Mouse (Mus musculus) adrenal gland, adult (tissue): Measurements from ENCODE around the gene Thsd7a.

Experiments used
- DNase-seq, 2 experiments: peaks; one replicate each; pipeline ENCODE4 v3.0.0; 2022 to 2023; ENCODE audit warnings: low spot score in 1 of 2; ENCODE audit not compliant: inconsistent age in 2 of 2

The Thsd7a gene

DNA sequence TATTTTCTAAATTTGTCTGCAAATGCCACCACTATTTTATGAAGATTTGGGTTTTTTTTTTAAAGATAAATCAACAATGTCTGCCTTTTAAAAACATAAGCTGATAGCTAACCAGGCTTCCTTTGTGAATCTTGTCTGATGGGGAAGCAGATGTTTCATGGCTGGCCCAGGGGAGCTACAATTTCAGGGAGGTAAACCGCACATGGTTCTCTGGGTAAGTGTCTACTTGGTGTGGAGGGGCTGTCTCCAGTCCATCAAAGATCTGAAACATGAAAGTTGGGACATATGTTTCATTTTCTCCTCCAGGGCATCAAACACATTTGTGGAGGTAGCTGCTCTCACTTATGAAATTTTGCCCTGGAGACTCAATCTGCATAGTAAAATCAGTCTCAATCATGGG is 55.5 kb downstream of the Thsd7a start:
- no peak for DNase-seq

DNA sequence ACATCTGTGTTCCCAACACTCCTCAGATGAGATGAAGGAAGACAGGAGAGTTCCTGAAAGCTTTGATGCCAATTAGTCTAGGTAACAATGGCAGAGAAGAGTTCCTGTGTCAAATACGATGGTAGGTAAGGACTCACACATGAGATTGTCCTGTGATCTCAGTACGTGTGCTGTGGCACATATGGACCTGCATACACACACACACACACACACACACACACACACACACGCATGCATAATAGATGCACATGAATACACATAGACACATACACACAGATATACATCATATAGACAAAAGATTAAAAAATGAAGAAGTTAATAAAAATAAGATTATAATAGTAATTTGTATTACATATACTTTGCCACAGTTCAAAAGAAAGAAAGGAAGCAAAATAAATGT is 56.0 kb downstream of the Thsd7a start:
- no peak for DNase-seq

DNA sequence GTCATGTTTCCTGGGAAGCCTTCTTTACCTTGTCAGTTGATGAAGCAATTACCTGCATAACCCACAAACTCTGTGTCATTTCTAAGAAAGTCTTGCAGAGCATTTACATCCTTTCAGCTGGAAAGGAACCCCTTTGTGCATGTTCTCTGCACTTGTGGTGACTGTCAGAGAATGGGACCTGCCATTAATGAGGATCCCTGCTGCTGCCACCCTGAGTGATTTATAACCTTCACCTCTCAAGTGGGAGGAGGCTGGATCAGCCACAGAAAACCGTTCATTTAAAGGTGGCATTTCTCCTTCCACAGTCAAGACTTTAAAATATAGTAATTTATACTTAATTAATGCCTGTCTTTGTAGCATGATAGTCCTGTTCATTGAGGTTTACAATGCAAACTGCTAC is 99.6 kb downstream of the Thsd7a start:
- DNase-seq = peak in 1 of 2 experiments; percentile 12

DNA sequence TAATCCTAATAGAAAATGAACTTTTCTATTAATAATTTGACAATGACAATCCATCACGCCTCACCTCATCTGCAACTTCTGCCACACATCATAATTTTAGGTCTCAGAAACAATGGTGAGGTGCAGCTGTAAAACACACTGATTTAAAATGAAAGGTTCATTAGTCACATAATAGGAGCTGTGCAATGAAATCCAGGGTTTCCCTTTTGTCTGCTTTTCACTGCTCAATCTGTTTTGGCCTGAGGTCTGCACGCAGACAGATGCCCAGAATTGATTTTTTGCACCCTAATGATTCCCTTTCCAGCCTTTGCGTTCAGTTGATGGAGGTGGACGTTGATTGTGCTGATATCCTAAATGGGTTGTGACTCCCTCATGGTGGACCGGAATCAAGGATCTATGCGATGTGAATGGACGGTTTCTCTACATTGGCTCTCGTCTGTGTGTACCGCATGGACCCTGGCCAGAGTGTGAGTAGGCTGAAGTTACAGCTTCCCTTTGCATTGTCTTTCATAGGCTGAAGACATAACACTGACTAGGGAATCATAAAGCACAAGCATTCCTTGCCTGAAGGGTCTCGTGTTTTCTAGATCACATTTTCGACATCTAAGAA is 120.5 kb downstream of the Thsd7a start:
- no peak for DNase-seq

DNA sequence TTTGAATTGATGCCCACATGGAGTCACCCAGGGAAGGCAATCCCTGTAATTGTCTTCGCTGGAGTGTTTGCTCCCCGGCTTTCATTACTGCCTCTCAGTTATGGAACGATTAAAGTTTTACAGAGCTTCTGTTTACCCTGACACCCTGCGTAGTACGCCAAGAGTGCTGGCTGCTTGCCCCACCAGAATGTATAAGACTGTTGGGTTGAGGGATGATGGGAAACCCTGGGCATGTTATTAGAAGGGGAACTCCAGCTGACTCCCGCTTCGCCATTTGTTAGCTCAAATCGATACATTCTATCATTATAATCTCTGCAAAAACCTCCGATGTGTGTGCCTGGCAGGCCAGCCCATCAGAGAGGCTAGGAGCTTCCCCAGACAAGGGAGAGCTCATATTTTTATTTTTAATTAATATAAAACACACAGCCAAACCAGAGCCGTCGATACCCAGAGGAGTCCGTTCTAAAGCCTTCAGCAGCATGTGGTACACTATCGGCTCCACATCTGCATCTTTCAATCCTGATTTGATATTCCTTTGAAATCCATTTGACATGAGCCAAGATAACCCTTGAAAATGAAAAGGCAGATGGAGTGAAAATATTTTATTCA is 142.5 kb downstream of the Thsd7a start:
- DNase-seq = no peak

DNA sequence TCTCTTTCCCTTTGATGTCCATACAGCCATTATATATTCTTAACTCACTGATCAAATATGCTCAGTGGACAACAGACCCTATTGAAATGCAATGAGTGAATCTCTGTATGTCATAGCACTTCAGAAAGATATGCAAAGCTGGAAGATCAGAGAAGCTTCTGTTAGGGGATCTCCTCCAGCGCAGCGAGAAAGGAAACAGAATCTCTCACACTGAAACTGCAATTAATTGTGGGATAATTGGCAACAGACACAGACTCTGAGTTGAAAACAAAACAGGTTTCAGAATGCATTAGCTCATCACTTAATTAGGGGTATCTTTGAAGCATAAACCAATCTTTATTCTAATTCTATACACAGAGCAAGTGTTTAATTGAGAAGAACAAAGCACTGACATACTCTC is 146.3 kb downstream of the Thsd7a start:
- DNase-seq = no peak

DNA sequence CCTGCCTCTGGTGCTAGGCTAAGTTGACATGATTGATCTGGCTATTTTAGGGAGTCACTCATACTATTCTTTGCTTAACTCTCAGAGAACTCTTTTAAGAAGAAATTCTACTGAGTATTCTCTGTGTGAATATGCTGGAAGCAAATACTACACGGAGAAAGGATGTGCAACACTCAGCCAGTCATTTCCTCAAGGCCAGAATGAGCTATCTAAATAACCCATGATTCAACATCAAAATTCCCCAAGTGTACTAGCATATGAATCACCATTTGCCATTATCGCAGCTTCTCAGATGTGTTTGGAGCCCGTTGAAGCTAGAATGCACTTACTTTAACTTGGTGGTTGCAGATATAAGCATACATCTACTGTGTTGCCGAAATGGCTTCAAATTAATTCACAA is 147.0 kb downstream of the Thsd7a start:
- DNase-seq = peak in 1 of 2 experiments; percentile 57

DNA sequence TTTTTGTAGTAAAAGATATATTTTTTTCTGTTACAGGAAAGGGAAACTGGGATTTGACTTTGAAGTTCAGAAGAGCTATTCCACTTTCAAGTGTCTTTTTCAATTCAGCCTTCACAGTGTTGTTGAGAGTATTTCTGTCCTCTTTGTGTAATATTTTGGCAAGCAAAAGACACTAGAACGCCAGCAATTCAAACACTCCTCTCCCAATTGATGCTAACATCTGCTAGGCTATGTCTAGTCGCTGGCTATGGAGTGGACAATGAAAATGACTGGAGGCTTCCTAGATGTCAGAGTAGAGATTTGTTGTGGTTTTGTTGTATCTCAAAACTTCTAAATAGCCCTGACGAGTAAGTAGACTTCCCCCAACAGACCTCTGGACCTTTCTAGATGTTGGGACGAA is 164.8 kb downstream of the Thsd7a start:
- DNase-seq = no peak

DNA sequence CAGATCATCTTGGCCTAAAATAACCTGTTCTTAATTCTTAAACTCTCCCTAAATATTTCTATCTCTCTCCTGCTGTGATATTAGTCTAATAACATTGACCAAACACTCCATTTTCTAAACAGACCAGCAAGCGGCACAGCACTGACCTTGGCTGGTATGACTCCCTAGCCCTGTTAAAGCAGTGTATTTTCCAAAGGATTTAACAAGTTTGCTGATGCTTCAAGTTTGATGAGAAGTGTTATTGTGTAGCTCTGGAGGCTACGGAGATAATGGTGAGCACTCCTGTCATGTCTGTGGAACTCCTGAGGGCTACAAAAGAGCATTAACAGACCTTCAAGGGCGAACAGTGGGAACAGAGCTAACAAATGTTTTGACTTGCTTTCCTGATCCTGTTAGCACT is 168.1 kb downstream of the Thsd7a start:
- DNase-seq = peak in 1 of 2 experiments; percentile 25

DNA sequence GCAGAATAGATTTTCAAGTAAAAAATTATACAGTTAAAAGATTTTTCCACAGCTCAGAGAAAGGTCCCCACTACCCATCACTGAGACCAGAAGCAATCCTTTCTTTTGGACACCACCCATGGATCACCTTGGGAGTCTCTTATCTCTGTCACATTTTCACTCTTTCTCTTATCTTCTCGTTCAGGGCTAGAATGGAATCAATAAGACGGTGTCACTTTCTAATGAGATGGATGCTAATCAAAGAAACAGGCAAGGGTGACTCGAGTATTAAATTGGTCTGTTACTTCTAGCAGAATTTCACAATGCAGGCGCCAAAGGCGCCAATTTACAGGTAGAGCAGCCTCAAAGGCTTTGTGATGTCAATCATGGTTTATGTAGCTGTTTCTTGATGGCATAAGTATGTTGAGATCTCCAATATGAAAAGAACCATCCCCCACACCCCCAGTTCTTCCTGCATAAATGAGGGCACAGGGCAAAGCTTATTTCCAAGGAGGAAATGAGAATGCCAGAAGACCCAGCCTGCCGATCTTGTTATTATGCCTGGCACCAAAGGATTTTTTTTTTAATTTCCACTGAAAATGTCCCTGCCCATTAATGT is 173.5 kb downstream of the Thsd7a start:
- DNase-seq = no peak

DNA sequence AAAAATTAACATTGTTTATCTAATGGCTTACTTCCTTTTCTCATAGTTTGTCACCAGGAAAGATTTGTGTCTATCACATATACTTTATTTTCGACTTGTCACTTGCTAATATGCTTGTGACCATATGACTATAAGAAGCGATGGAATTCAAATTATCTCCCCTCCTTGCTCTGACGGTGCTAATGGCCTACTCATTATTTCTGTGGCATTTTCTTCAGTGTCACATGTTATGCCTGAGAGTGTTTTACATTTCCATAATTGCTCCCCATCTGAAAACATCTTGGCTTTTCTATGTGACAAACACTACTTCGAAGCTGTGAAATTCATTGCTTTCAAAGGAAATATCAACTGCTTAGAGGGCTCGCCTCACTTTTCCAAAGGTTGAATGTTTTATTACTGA is 177.0 kb downstream of the Thsd7a start:
- DNase-seq = no peak

DNA sequence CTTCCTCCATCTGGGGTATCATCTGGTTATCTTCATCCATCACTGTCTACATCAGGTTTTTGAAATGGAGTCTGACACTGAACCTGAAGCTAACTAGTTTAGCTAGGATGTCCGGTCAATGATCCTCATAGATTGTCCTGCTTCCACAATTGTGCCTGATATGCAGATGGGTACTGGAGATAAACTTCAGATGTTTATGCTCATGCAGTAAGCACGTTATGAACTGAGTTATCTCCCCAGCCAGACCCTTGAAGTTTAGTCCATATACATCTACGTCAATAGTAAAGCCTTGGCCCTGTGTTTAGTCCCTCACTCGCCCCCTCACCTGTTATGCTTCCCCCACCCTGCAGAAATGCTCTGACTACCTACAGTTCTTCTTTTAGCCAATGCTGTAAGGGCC is 184.1 kb downstream of the Thsd7a start:
- no peak for DNase-seq

DNA sequence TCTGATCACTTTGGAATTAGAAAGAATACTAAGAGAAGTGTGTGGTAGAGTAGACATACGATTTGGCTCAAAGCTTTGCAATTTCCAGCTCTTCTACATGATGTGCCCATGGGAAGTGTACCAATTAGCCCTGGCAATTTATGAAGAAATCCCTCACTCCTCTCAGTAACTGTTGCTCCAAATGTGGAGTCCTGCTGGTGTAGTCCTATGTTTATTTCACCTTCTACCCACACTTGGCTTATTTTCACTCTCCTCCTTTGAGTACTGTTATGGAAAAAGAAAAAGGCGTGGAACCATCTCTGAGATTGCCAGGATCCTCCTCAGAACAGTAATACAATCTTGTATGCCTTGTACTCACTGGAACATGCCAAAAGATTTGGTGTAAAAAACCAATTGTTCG is 186.9 kb downstream of the Thsd7a start:
- DNase-seq = no peak

DNA sequence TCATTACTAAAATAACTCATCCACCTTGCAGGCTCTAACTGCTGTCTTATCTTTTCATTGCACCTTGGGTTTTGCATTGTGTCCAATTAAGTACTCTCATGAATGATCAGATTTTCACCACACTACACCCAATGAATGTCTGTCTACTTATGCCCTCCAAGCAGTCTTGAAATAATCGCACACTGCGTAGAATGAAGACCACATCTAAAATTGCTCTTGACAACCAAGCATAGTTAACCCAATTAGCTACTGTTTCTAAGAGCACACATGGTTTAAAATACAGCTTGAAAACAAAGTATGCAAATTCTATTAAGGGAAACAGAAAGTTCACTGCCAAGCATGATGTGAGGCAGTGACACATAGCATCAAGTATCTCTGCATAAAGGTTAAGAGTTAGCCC is 188.7 kb downstream of the Thsd7a start:
- DNase-seq = no peak

DNA sequence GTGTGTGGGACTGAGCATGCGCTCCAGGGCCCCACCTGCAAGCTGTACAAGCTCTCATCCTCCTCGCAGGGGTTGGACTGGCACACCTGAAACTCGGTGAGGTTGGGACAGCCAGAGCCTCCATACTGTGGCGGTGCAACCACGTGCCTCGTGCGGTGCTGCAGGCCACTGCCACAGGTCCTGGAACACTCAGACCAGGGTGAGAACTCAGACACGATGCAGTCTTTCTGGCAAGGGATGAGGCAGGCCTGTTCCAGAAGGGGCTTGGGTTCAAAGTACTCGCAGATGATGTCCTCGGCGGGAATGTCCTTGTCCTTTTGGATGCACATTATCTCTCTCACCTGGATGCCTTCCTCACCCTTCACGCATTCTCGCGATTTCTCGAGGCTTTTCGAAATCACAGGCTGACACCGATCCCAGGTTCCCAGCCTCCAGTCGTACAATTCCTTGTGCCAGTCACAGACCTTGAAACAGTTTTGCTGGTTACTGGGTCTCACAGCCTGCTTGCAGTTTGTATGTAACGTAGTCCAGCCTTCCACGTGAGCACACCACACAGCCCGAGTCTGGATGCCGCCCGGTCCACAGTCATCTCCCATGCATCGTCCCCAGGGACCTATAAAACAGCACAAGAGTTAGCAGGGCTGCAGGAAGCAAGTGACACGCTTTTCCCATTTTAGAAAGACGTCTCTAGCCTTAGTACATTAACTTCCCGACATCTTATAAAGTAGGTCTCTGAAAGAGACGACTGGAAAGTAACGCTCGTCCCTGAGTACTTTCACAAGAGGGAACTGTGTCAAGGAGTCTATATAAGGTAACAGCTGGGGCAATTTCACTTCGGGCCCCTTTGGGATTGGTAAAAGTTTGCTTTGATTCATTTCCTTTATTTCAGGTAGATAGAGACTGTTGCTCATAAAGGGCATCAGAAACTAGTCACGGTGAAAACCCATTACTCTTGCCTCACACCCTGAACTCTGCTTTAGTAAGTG is 193.8 kb downstream of the Thsd7a start:
- peak in 1 of 2 experiments; percentile 4 for DNase-seq

DNA sequence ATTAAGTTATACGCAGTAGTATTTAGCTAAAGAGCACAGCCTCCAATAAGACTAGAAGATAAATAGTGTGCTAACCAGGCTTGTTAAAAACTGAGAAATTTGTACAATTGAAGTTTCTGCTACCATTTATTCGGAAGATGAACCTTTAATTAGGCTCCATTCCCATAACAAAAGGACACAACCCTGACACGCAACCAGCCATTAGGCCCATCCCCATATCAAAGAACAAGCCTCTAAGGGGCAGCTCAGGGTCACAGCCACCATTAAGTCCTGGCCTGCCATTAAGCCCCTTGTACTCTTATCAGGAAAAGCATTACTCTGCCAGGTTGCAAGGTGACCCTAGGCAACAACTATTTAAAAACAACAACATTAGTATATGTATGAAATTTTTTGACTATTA is 198.0 kb downstream of the Thsd7a start:
- DNase-seq = no peak

DNA sequence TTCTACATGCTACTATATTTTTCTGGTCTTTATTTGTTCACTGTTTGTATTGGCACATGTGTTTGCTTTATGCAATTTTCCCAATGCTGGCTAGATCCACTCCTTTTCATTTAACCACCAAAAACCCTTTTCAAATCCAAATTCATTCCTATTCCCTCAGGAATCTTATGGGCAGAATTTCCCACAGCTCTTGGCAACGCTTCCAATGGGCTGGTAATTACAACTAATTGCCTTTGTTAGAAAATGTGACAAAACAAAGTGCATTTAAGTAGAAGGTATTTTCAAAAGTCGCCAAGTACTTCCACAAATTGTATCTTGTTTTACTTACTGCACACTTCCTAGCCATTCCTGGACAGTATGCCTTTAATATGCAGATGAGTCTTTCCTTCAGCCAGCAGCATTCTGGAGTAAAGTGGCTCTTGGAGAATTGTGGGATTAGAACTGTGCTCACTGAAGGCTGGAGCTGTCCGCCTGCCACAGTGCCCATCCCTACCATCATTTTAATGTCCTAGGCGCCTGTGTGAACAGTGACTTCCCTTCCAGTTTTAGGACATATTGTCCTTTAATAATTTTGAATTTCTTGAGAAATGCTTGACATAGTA is 199.1 kb downstream of the Thsd7a start:
- DNase-seq = no peak

DNA sequence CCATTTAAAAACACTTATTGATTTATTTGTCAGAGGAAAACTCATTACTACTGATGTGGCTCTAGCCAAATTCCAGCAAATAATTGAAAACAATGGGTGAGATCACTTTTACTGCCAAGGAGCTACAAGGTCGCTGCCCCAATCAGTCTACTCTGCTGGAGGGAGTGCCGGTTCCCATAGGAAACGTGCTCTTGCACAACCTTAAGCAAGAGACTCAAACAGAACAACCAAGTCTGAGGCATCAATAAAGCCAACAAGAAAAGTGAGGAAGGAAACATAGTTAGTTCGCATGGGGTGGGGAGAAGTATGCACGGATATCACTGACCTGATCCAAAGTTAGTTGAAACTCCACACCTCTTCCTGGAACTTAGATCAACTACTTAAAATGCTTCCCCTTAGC is 205.1 kb downstream of the Thsd7a start:
- DNase-seq = peak in 1 of 2 experiments; percentile 44

DNA sequence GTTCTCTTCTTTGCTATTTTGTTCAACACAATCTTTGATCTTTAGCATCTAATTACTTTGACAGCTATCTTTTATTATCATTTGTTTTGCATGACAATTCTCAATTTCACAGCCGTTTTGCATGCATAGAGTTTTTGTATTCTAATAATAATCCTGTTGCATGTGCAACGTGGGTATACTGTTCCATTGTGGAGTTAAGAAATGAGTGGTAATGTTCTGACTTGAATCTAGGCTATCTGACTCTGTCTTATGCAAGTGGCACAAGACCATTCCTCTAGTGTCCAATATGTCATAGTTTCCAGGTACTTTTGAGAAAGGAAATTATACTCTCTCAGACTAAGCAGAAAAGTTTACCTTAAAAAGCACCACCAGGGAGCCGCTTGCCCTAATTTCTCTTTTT is 206.7 kb downstream of the Thsd7a start:
- no peak for DNase-seq

DNA sequence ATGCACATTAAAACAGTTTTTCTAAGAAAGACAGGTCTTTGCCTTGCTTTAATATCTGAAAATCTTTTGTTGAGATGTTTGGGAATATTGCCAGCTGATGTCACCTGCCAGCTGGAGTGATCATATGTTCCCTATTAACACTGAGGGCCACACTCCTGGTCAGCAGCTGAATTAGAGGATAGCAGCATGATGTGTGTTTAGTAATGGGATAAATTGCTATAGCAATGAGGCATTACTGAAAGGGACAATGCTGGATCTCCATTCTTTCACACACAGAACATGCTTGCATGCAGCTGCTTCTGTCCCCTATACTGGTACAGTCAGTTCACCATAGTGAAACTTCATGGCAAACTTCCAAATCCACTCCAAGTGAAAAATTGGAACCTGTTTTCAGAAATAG is 230.1 kb downstream of the Thsd7a start:
- no peak for DNase-seq

DNA sequence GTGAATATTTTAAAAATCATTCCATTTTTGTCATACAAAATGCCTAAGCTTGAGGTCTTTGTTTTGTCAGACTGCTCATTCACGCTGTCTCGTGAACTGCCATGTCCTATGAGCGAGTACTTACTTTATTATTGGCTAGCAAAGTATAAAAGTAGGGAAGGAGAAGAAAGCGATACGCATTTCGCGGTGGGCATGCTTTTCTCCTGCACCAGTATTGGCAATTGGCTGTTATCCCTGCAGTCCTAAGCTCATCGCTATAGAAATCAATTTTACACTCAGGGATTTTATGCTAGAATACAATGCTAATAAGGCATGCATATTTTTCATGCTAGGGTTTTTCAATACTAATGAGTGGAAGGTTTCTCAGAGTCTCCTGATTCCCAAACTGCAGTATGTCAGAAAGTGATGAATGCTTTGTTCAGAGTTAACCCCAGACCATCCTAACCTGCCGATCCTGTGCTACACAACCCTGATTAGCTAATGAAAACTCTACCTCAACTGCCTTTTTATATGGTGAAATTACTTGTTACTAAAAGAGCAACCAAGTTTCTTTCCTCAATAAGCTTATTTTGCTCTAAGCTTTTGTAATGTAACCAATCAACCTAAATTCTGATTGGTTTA is 230.8 kb downstream of the Thsd7a start:
- DNase-seq = no peak
